Mouse (Mus musculus): ENCODE results near the gene Naif1. TPM values are rescaled to one million over a fixed set of nuclear protein-coding genes. Genes with fewer than 3 reads are reported as not detected.

Gene Naif1
- 4.9 and 5.4 TPM in 2 replicates for polyA plus RNA-seq (2014; fragmentation: Nextera tagmentation; extraction: Ambion mirVana)

DNA sequence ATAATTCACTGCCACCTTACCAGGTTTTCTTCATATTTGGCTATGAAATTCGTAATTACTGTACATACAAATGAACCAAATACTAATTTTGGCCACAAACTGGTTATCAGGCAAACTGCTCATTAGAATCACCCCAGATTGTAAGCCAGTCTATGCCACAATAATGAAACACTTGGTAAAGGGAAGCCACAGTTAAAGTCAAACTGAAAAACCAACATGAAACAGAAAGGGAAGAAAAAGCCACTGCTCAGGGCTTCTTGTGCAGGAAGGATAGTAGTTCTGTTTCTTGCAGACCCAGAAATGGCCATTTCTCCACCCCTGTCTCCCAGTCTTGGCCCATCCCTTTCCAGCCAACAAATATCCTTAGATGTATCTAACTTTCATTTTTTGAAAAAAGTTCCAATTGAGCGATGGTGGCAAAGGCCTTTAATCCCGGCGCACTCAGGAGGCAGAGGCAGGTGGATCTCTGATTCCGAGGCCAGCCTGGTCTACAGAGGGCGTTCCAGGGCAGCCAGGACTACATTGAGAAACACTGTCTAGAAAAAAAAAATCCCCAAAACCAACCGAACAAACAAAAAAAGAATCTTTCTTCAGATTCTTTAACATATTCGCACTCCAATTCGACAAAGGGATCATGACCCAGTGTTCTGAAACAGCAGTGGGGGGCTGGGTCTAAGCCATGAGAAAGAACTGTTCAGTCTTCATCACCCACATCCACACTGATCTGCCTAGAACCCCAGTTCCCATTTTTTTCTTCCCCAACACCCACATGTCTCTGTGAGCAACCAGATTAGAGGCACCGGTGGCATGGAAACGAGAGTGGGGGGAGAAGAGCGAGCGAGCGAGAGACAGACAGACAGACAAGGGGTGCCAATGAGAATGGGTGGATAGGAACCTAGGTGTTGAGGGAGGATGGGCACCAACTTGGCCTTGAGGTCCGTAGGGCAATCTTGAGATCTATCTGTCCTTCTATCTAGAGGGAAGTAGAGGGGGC lies at the start of gene Naif1:
Naif1 (plus strand) TSS at position 697 of the 994 bp plus-strand sequence.
- H3K9ac ChIP-seq (replicated peaks; ENCODE audit: low read depth, low read length): peak within 1 kb of the TSS; percentile 59
- peak within 1 kb of the TSS; percentile 95 for H3K27ac ChIP-seq (ENCODE audit: low read depth, low read length)
- no peak for ATAC-seq (ENCODE audit: low read depth)
- 78% methylated on average over 15 of the region's 15 CpGs for WGBS
- H3K36me3 ChIP-seq (ENCODE audit: control insufficient read depth, insufficient read depth, low read length): no peaks in the 10 kb centered on the region
- peaks cover 19% of the 10 kb centered on the region; the same call in 1 of the 2 replicates for H3K4me1 ChIP-seq (ENCODE audit: control insufficient read depth, insufficient read depth, low read length)
- peak within 1 kb of the TSS; percentile 70 for H3K4me2 ChIP-seq (ENCODE audit: low read depth, low read length)
- no peaks in the 10 kb centered on the region for H3K27me3 ChIP-seq (ENCODE audit: control insufficient read depth, insufficient read depth, low read length)
- H3K9me3 ChIP-seq (ENCODE audit: control insufficient read depth, low read length): no peaks in the 10 kb centered on the region
- peak within 1 kb of the TSS; percentile 58 for H3K4me3 ChIP-seq (ENCODE audit: low read depth, low read length)

- H3K36me3 ChIP-seq (ENCODE audit: control insufficient read depth, insufficient read depth, low read length): peaks cover 19% of the 10 kb centered on the region
- WGBS: 21% methylated on average over 2 of the region's 2 CpGs
- H3K4me2 ChIP-seq (ENCODE audit: low read depth, low read length): no peak overlapping the region
- H3K27ac ChIP-seq (ENCODE audit: low read depth, low read length): no peak overlapping the region
- H3K4me3 ChIP-seq (ENCODE audit: low read depth, low read length): no peak overlapping the region
- H3K27me3 ChIP-seq (ENCODE audit: control insufficient read depth, insufficient read depth, low read length): no peaks in the 10 kb centered on the region
- peak; percentile 32; the same call in 1 of the 2 replicates for ATAC-seq (ENCODE audit: low read depth)
- no peak overlapping the region for H3K9ac ChIP-seq (replicated peaks; ENCODE audit: low read depth, low read length)
- H3K4me1 ChIP-seq (ENCODE audit: control insufficient read depth, insufficient read depth, low read length): no peaks in the 10 kb centered on the region
- H3K9me3 ChIP-seq (ENCODE audit: control insufficient read depth, low read length): no peaks in the 10 kb centered on the region
These were observed 45.6 kb upstream of the Naif1 start for GRCm38 (mm10) chr2:32404663-32405062.

- H3K27ac ChIP-seq (ENCODE audit: low read depth, low read length): no peak overlapping the region
- no peak for ATAC-seq (ENCODE audit: low read depth)
- no peak overlapping the region for H3K4me3 ChIP-seq (ENCODE audit: low read depth, low read length)
- H3K9ac ChIP-seq (replicated peaks; ENCODE audit: low read depth, low read length): no peak overlapping the region
- 84% methylated on average over 7 of the region's 7 CpGs for WGBS
- no peaks in the 10 kb centered on the region for H3K9me3 ChIP-seq (ENCODE audit: control insufficient read depth, low read length)
- no peaks in the 10 kb centered on the region for H3K4me1 ChIP-seq (ENCODE audit: control insufficient read depth, insufficient read depth, low read length)
- H3K4me2 ChIP-seq (ENCODE audit: low read depth, low read length): no peak overlapping the region
- no peaks in the 10 kb centered on the region for H3K36me3 ChIP-seq (ENCODE audit: control insufficient read depth, insufficient read depth, low read length)
- no peaks in the 10 kb centered on the region for H3K27me3 ChIP-seq (ENCODE audit: control insufficient read depth, insufficient read depth, low read length)
These were observed 43.0 kb upstream of the Naif1 start for GRCm38 (mm10) chr2:32407144-32407824.

DNA sequence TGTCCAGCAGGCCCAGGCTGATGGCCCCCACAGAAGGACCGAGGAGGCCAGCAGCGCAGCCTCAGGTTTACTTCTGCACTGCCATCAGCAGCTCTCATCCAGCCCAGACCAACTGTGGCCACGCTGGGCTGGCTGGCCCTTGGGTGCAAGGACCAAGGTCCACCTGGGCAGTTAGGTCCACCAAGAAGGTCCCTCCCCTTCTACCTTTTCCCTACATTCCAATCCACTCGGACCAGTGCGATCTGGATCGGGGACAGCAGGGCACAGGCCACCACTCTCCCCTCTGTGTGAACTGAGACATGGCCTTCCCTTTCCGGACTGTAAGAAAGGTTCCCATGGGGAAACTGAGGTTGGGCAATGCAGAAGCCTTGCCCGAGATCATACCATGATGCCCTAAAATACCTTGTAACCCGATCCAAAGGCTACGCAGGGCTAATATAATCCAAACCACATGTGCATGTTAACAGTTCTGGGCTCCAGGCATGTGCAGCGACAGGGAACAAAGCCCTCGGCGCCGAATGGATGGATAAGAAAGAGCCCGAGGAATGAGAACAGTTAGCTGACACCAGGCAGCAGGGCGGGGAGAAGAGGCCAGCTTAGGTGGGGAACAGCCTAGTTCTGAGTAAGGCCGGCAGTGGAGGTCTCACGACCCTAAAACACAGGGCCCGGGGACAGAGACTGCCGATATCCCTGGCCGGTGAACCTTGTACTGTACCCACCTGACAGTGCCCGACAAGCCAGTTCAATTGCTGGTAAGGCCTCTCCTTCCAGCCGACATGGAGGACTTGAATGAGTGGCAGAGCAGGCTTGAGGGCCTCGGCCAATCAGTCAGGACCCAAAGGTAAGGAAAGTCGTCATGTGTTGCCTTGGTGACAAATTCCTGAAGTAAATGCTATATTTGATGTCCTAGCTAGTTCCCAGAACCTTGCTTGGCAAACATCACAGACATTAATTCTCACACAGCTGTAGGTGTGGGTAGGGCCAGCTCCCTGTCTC lies 41.5 kb upstream of the Naif1 start:
- 76% methylated on average over 25 of the region's 25 CpGs for WGBS
- Histone ChIP-seq H3K4me3 (ENCODE audit: low read depth, low read length) (no peak overlapping the region), H3K4me1 (ENCODE audit: control insufficient read depth, insufficient read depth, low read length) (no peaks in the 10 kb centered on the region), H3K9ac (replicated peaks; ENCODE audit: low read depth, low read length) (no peak overlapping the region), H3K27me3 (ENCODE audit: control insufficient read depth, insufficient read depth, low read length) (no peaks in the 10 kb centered on the region), H3K4me2 (ENCODE audit: low read depth, low read length) (no peak overlapping the region), H3K9me3 (ENCODE audit: control insufficient read depth, low read length) (no peaks in the 10 kb centered on the region), H3K36me3 (ENCODE audit: control insufficient read depth, insufficient read depth, low read length) (peaks cover under 1% of the 10 kb centered on the region; the same call in 1 of the 2 replicates), H3K27ac (ENCODE audit: low read depth, low read length) (no peak overlapping the region)
- no peak for ATAC-seq (ENCODE audit: low read depth)

DNA sequence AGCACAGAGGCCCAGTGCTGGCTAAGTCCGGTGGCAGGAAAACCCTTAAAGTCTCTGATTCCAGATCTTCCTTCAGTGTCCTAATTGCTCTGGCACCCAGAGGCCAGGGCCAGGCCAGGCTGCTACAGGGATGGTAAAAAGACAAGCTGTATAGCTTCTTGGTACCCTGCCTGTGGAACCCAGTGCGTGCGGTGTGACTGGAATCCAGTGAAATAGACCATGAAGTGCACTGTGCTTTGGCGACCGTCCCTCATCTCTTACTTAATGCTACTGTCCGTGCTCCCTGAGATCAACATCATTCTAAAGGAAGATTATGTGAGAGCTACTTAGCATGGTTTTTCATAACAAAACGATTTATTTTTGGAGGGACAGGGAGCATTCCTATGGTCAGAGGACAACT lies 38.9 kb upstream of the Naif1 start:
- Histone ChIP-seq H3K4me2 (ENCODE audit: low read depth, low read length) (no peak overlapping the region), H3K4me3 (ENCODE audit: low read depth, low read length) (no peak overlapping the region), H3K9ac (replicated peaks; ENCODE audit: low read depth, low read length) (no peak overlapping the region), H3K36me3 (ENCODE audit: control insufficient read depth, insufficient read depth, low read length) (peaks cover 22% of the 10 kb centered on the region), H3K27me3 (ENCODE audit: control insufficient read depth, insufficient read depth, low read length) (no peaks in the 10 kb centered on the region), H3K4me1 (ENCODE audit: control insufficient read depth, insufficient read depth, low read length) (no peaks in the 10 kb centered on the region), H3K27ac (ENCODE audit: low read depth, low read length) (no peak overlapping the region), H3K9me3 (ENCODE audit: control insufficient read depth, low read length) (no peaks in the 10 kb centered on the region)
- 90% methylated on average over 7 of the region's 7 CpGs for WGBS
- ATAC-seq (ENCODE audit: low read depth): no peak

DNA sequence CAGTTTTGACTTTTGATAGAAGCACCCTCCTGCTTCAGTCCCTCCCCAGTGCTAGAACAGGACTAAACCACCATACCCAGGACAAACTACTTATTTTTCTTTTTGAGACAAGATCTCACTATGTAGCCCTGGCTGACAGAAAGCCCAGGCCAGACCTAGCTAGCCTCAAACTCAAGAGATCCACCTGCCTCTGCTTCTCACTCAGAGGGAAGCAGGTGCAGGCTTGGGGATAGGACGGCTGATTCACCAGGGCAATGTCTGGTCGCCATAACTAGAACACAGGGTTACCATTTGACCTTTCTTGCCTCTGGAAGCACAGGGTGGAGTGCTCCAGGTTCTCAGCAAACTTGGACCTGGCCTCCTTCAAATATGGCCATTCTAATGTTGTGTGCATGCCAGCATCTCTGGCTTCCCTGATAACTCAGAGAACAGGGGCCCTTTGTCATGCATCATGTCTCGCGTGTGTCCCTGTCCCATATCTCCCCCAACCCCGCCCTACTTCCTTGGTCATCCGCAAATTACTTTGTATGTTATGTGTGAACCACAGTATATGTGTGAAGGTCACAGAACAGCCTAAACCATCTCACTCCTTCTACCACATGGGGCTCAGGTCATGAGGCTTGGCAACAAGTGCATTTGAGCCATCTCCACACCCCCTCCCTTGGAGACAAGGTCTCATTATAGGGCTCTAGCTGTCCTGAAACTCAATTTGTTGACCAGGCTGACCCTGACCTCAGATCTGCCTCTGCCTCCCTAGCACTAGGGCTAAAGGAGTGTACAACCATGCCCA lies 37.3 kb upstream of the Naif1 start:
- Histone ChIP-seq H3K4me1 (ENCODE audit: control insufficient read depth, insufficient read depth, low read length) (no peaks in the 10 kb centered on the region), H3K9me3 (ENCODE audit: control insufficient read depth, low read length) (no peaks in the 10 kb centered on the region), H3K9ac (replicated peaks; ENCODE audit: low read depth, low read length) (no peak overlapping the region), H3K27ac (ENCODE audit: low read depth, low read length) (no peak overlapping the region), H3K36me3 (ENCODE audit: control insufficient read depth, insufficient read depth, low read length) (peaks cover 38% of the 10 kb centered on the region), H3K27me3 (ENCODE audit: control insufficient read depth, insufficient read depth, low read length) (no peaks in the 10 kb centered on the region), H3K4me2 (ENCODE audit: low read depth, low read length) (no peak overlapping the region), H3K4me3 (ENCODE audit: low read depth, low read length) (no peak overlapping the region)
- 88% methylated on average over 6 of the region's 6 CpGs for WGBS
- no peak for ATAC-seq (ENCODE audit: low read depth)

DNA sequence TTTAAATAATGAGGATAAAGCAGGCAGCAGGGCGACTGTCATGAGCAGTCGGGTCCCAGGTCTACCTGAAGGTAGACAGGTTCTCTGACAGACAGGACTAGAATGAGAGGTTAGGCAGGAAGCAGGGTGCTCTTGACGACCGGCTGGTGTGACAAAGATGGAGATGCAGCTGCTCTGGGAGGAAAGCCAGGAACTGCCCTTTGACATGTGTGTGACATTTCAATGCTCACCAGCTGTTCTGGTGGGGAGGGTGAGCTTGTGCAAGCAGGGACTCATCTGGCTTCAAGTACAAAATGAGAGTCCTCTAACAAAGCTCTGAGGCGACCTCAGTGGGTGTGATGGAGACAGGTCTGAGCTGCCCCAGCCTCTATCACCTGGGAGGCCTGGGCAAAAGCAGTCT lies 36.3 kb upstream of the Naif1 start:
- Histone ChIP-seq H3K4me2 (ENCODE audit: low read depth, low read length) (no peak overlapping the region), H3K4me3 (ENCODE audit: low read depth, low read length) (no peak overlapping the region), H3K4me1 (ENCODE audit: control insufficient read depth, insufficient read depth, low read length) (no peaks in the 10 kb centered on the region), H3K27ac (ENCODE audit: low read depth, low read length) (0 out of 2 replicates have a peak overlapping the region, but pooled peaks have one; percentile 18), H3K27me3 (ENCODE audit: control insufficient read depth, insufficient read depth, low read length) (no peaks in the 10 kb centered on the region), H3K9me3 (ENCODE audit: control insufficient read depth, low read length) (no peaks in the 10 kb centered on the region), H3K9ac (replicated peaks; ENCODE audit: low read depth, low read length) (no peak overlapping the region), H3K36me3 (ENCODE audit: control insufficient read depth, insufficient read depth, low read length) (peaks cover 48% of the 10 kb centered on the region)
- no peak for ATAC-seq (ENCODE audit: low read depth)
- WGBS: 61% methylated on average over 5 of the region's 5 CpGs

GRCm38 (mm10) chr2:32415801-32416200 lies 34.5 kb upstream of the Naif1 start:
- no peak for ATAC-seq (ENCODE audit: low read depth)
- Histone ChIP-seq H3K4me3 (ENCODE audit: low read depth, low read length) (no peak overlapping the region), H3K4me2 (ENCODE audit: low read depth, low read length) (no peak overlapping the region), H3K27ac (ENCODE audit: low read depth, low read length) (no peak overlapping the region), H3K27me3 (ENCODE audit: control insufficient read depth, insufficient read depth, low read length) (no peaks in the 10 kb centered on the region), H3K36me3 (ENCODE audit: control insufficient read depth, insufficient read depth, low read length) (peaks cover 65% of the 10 kb centered on the region), H3K9me3 (ENCODE audit: control insufficient read depth, low read length) (no peaks in the 10 kb centered on the region), H3K9ac (replicated peaks; ENCODE audit: low read depth, low read length) (no peak overlapping the region), H3K4me1 (ENCODE audit: control insufficient read depth, insufficient read depth, low read length) (no peaks in the 10 kb centered on the region)
- 95% methylated on average over 12 of the region's 12 CpGs for whole genome bisulfite sequencing
